8 mouse cellular contexts compared by ENCODE assay signal in genomic region chr3:157946843-157947358, GRCm38 (mm10). TPM values are rescaled to one million over a fixed set of nuclear protein-coding genes. Genes with fewer than 3 reads are reported as not detected.
DNase-seq lines count a peak whose midpoint lies in the region; ATAC-seq lines count a peak whose summit lies in the region.

Gene Ankrd13c (plus strand): TSS chr3:157947239.

- under 1% methylated on average over 45 of the region's 45 CpGs for WGBS in heart, embryonic 13.5 days
- WGBS in liver, embryonic 12.5 days (ENCODE audit: insufficient replicate concordance), result 1% methylated on average over 45 of the region's 45 CpGs
- WGBS in stomach, embryonic 15.5 days, result under 1% methylated on average over 45 of the region's 45 CpGs

- H3K27ac ChIP-seq in brown adipose tissue, adult 24 weeks (replicated peaks; ENCODE audit: low read depth, low read length), result peak within 1 kb of the TSS; percentile 99
- peak within 1 kb of the TSS; percentile 98 for H3K27ac ChIP-seq in heart, embryonic 13.5 days (replicated peaks)
- H3K27ac ChIP-seq in liver, embryonic 12.5 days, result peak within 1 kb of the TSS; percentile 98
- peak within 1 kb of the TSS; percentile 98 for H3K27ac ChIP-seq in stomach, embryonic 15.5 days

- DNase-seq in CD4-positive, CD25-positive, alpha-beta regulatory T cell, adult 2 months (ENCODE audit: low read depth, low spot score), result peak; percentile 96
- peak; percentile 86 for DNase-seq in fat pad, adult 2 months (ENCODE audit: extremely low read depth, low read depth, low spot score)
- DNase-seq in kidney, postnatal 10 days, result peak; percentile 95
- DNase-seq in natural killer cell, adult 2 months (ENCODE audit: low spot score in 2 of 2), result peak; percentile 89 to 92

- H3K4me2 ChIP-seq in heart, embryonic 13.5 days, result peak within 1 kb of the TSS; percentile 98
- peak within 1 kb of the TSS; percentile 86 for H3K4me2 ChIP-seq in liver, embryonic 12.5 days
- peak within 1 kb of the TSS; percentile 79 for H3K4me2 ChIP-seq in stomach, embryonic 15.5 days

- peak within 1 kb of the TSS; percentile 95 for H3K9ac ChIP-seq in heart, embryonic 13.5 days
- H3K9ac ChIP-seq in liver, embryonic 12.5 days, result peak within 1 kb of the TSS; percentile 98
- peak within 1 kb of the TSS; percentile 98 for H3K9ac ChIP-seq in stomach, embryonic 15.5 days

- peaks cover 5% of the 10 kb centered on the region; the same call in 1 of the 2 replicates for H3K4me1 ChIP-seq in brown adipose tissue, adult 24 weeks (ENCODE audit: control insufficient read depth, insufficient read depth, insufficient read length, low read length)
- peaks cover 29% of the 10 kb centered on the region for H3K4me1 ChIP-seq in heart, embryonic 13.5 days
- peaks cover 36% of the 10 kb centered on the region for H3K4me1 ChIP-seq in liver, embryonic 12.5 days
- 0 out of 2 replicates have a peak, but pooled peaks cover 3% of the 10 kb centered on the region for H3K4me1 ChIP-seq in stomach, embryonic 15.5 days

- peak; percentile 89 for ATAC-seq in heart, embryonic 13.5 days (ENCODE audit: extremely low read depth, insufficient number of reproducible peaks, low FRiP score, low TSS enrichment)
- peak; percentile 95 for ATAC-seq in liver, embryonic 12.5 days
- peak; percentile 96 for ATAC-seq in stomach, embryonic 15.5 days (ENCODE audit: insufficient read depth, low FRiP score, low read depth)

- H3K9me3 ChIP-seq in heart, embryonic 13.5 days, result no peaks in the 10 kb centered on the region
- no peaks in the 10 kb centered on the region for H3K9me3 ChIP-seq in liver, embryonic 12.5 days (replicated peaks)
- no peaks in the 10 kb centered on the region for H3K9me3 ChIP-seq in stomach, embryonic 15.5 days

- H3K27me3 ChIP-seq in heart, embryonic 13.5 days (replicated peaks), result no peaks in the 10 kb centered on the region; the same call in 1 of the 2 replicates
- 0 out of 2 replicates have a peak, but pooled peaks cover 6% of the 10 kb centered on the region for H3K27me3 ChIP-seq in liver, embryonic 12.5 days (replicated peaks)
- no peaks in the 10 kb centered on the region for H3K27me3 ChIP-seq in stomach, embryonic 15.5 days (replicated peaks)

- H3K36me3 ChIP-seq in heart, embryonic 13.5 days, result 0 out of 2 replicates have a peak, but pooled peaks cover 7% of the 10 kb centered on the region
- peaks cover 15% of the 10 kb centered on the region for H3K36me3 ChIP-seq in liver, embryonic 12.5 days
- H3K36me3 ChIP-seq in stomach, embryonic 15.5 days, result no peaks in the 10 kb centered on the region

- H3K4me3 ChIP-seq in brown adipose tissue, adult 24 weeks (ENCODE audit: insufficient read depth, low read depth, low read length), result peak within 1 kb of the TSS; percentile 92
- H3K4me3 ChIP-seq in heart, embryonic 13.5 days, result peak within 1 kb of the TSS; percentile 99
- H3K4me3 ChIP-seq in liver, embryonic 12.5 days, result peak within 1 kb of the TSS; percentile 97
- peak within 1 kb of the TSS; percentile 97 for H3K4me3 ChIP-seq in stomach, embryonic 15.5 days (replicated peaks)

RNA-seq across cellular contexts. Expression of gene Ankrd13c, which starts in this region (rescaled TPM):
- 35.5 and 40.2 TPM in 2 replicates for polyA plus RNA-seq in brown adipose tissue, adult 24 weeks (2012; ENCODE audit: insufficient read depth, insufficient read length, missing spikeins)
- 17.9 and 19.0 TPM in 2 replicates for polyA plus RNA-seq in heart, embryonic 13.5 days (2015; fragmentation: Nextera tagmentation; extraction: Ambion mirVana)
- polyA plus RNA-seq in liver, embryonic 12.5 days (2016; fragmentation: Nextera tagmentation; extraction: Ambion mirVana), result 24.1 and 25.4 TPM in 2 replicates
- 19.0 and 22.1 TPM in 2 replicates for polyA plus RNA-seq in stomach, embryonic 15.5 days (2015; fragmentation: Nextera tagmentation; extraction: Ambion mirVana)

Comparison
In these comparisons a context has a peak if more than half of its experiments do, and no peak if none do; other contexts are left out.
1. Peak in every context shown above with its lines: DNase-seq, ATAC-seq, H3K4me3 ChIP-seq and H3K27ac ChIP-seq.